Mouse (Mus musculus) embryonic facial prominence, embryonic 13.5 days (tissue): Measurements from ENCODE around the gene Arid4a. TPM values are rescaled to one million over a fixed set of nuclear protein-coding genes. Genes with fewer than 3 reads are reported as not detected.

Experiments used
- ATAC-seq: fragments of 200-750 bp; cut with Nextera tagmentation; 2 replicates; pipeline ENCODE4 v1.8.0; 2017; ENCODE audit warnings: low read depth; ENCODE audit not compliant: insufficient number of reproducible peaks, insufficient read depth, low FRiP score, low TSS enrichment
- H3K27ac ChIP-seq: fragments of 300-500 bp; sonication (generic); 2 replicates; pipeline ENCODE4 v1.5.1; 2015; ENCODE audit warnings: moderate library complexity, mild to moderate bottlenecking, inconsistent platforms
- H3K27me3 ChIP-seq: fragments of 300-500 bp; sonication (generic); 2 replicates; pipeline ENCODE4 v1.6.1; 2015; ENCODE audit warnings: mild to moderate bottlenecking, inconsistent platforms
- H3K36me3 ChIP-seq: fragments of 300-500 bp; sonication (generic); 2 replicates; pipeline ENCODE4 v1.6.1; 2015; ENCODE audit warnings: mild to moderate bottlenecking, inconsistent platforms
- H3K4me1 ChIP-seq: fragments of 300-500 bp; sonication (generic); 2 replicates; pipeline ENCODE4 v1.6.1; 2015; ENCODE audit warnings: inconsistent platforms
- H3K4me2 ChIP-seq: fragments of 300-500 bp; sonication (generic); 2 replicates; pipeline ENCODE4 v1.6.1; 2015; ENCODE audit warnings: moderate library complexity, mild to moderate bottlenecking, inconsistent platforms
- H3K4me3 ChIP-seq: fragments of 300-500 bp; sonication (generic); 2 replicates; pipeline ENCODE4 v1.5.1; 2015; ENCODE audit warnings: mild to moderate bottlenecking, inconsistent platforms
- H3K9ac ChIP-seq: fragments of 300-500 bp; sonication (generic); 2 replicates; pipeline ENCODE4 v1.6.1; 2015; ENCODE audit warnings: mild to moderate bottlenecking, inconsistent platforms
- H3K9me3 ChIP-seq: fragments of 300-500 bp; sonication (generic); 2 replicates; pipeline ENCODE4 v1.6.1; 2016; ENCODE audit warnings: inconsistent platforms
- WGBS: fragments of 180-500 bp; shearing (Covaris S2); methylation state at CpG from one replicate; pipeline ENCODE4 v1.1.7; 2015; ENCODE audit warnings: mixed read lengths; 5-methylcytosine and 5-hydroxymethylcytosine counted together
- polyA plus RNA-seq: library from polyadenylated mRNA; unstranded; fragments of >200 nt; fragmentation: Nextera tagmentation; extraction: Ambion mirVana; gene quantifications from 2 replicates; pipeline ENCODE4 v1.2.1, GENCODE M21; 2015

Gene Arid4a
- 41.8 and 44.3 TPM in 2 replicates for polyA plus RNA-seq

GRCm38 (mm10) chr12:71015363-71016210, at the start of gene Arid4a:
TSS of gene Arid4a (plus strand) at chr12:71015990.
- Histone ChIP-seq H3K9ac (peak within 1 kb of the TSS; percentile 93), H3K4me1 (peaks cover 26% of the 10 kb centered on the region), H3K4me3 (peak within 1 kb of the TSS; percentile 98), H3K27ac (peak within 1 kb of the TSS; percentile 98), H3K4me2 (peak within 1 kb of the TSS; percentile 71), H3K36me3 (peaks cover 27% of the 10 kb centered on the region), H3K9me3 (no peaks in the 10 kb centered on the region), H3K27me3 (no peaks in the 10 kb centered on the region)
- ATAC-seq = peak; percentile 99
- WGBS = under 1% methylated on average over 61 of the region's 61 CpGs

GRCm38 (mm10) chr12:70967581-70967980, 48.2 kb upstream of the Arid4a start:
- no peaks in the 10 kb centered on the region for H3K9me3 ChIP-seq
- peak overlapping the region; percentile 67 for H3K4me2 ChIP-seq
- no peaks in the 10 kb centered on the region for H3K27me3 ChIP-seq
- H3K27ac ChIP-seq = peak overlapping the region; percentile 98
- peak overlapping the region; percentile 68 for H3K4me3 ChIP-seq
- H3K9ac ChIP-seq = peak overlapping the region; percentile 89; the same call in 1 of the 2 replicates
- 32% methylated on average over 8 of the region's 8 CpGs for WGBS
- peaks cover 9% of the 10 kb centered on the region for H3K4me1 ChIP-seq
- ATAC-seq = no peak
- H3K36me3 ChIP-seq = peaks cover 18% of the 10 kb centered on the region

- peak; percentile 89 for ATAC-seq
- WGBS = under 1% methylated on average over 35 of the region's 35 CpGs
- peaks cover 9% of the 10 kb centered on the region for H3K4me1 ChIP-seq
- peak overlapping the region; percentile 89 for H3K9ac ChIP-seq
- H3K27me3 ChIP-seq = no peaks in the 10 kb centered on the region
- peaks cover 12% of the 10 kb centered on the region for H3K36me3 ChIP-seq
- H3K4me3 ChIP-seq = peak overlapping the region; percentile 68
- peak overlapping the region; percentile 67 for H3K4me2 ChIP-seq
- peak overlapping the region; percentile 98 for H3K27ac ChIP-seq
- no peaks in the 10 kb centered on the region for H3K9me3 ChIP-seq
Observed at GRCm38 (mm10) chr12:70968141-70968790, 47.5 kb upstream of the Arid4a start.

GRCm38 (mm10) chr12:70968791-70969307, 46.9 kb upstream of the Arid4a start:
- Histone ChIP-seq H3K27ac (peak overlapping the region; percentile 98), H3K36me3 (peaks cover 6% of the 10 kb centered on the region; the same call in 1 of the 2 replicates), H3K9ac (peak overlapping the region; percentile 89), H3K27me3 (no peaks in the 10 kb centered on the region), H3K4me1 (peaks cover 9% of the 10 kb centered on the region), H3K4me3 (peak overlapping the region; percentile 68), H3K9me3 (no peaks in the 10 kb centered on the region), H3K4me2 (peak overlapping the region; percentile 67)
- under 1% methylated on average over 15 of the region's 15 CpGs for WGBS
- no peak for ATAC-seq

GRCm38 (mm10) chr12:70969485-70970184, 46.2 kb upstream of the Arid4a start:
- ATAC-seq = no peak
- peak overlapping the region; percentile 58; the same call in 1 of the 2 replicates for H3K27ac ChIP-seq

GRCm38 (mm10) chr12:70973831-70974230, 42.0 kb upstream of the Arid4a start:
- Histone ChIP-seq H3K4me2 (peak overlapping the region; percentile 77), H3K9me3 (no peaks in the 10 kb centered on the region), H3K4me3 (no peak overlapping the region; the same call in 1 of the 2 replicates), H3K4me1 (peaks cover 9% of the 10 kb centered on the region), H3K27ac (no peak overlapping the region), H3K36me3 (peaks cover 8% of the 10 kb centered on the region), H3K9ac (no peak overlapping the region), H3K27me3 (no peaks in the 10 kb centered on the region)
- WGBS = 87% methylated on average over 4 of the region's 4 CpGs
- ATAC-seq = no peak

More at GRCm38 (mm10) chr12:70969485-70970184, 46.2 kb upstream of the Arid4a start:
- whole genome bisulfite sequencing = 4% methylated on average over 17 of the region's 17 CpGs
- H3K4me2 ChIP-seq = peak overlapping the region; percentile 57
- H3K9ac ChIP-seq = no peak overlapping the region
- H3K4me1 ChIP-seq = peaks cover 9% of the 10 kb centered on the region
- H3K4me3 ChIP-seq = peak overlapping the region; percentile 45
- no peaks in the 10 kb centered on the region for H3K9me3 ChIP-seq
- no peaks in the 10 kb centered on the region for H3K36me3 ChIP-seq
- no peaks in the 10 kb centered on the region for H3K27me3 ChIP-seq

GRCm38 (mm10) chr12:70974441-70975266, 41.1 kb upstream of the Arid4a start, which contains the start of gene Psma3:
TSS of gene Psma3 (plus strand) at chr12:70974621.
- Histone ChIP-seq H3K4me2 (peak within 1 kb of the TSS; percentile 77), H3K27me3 (no peaks in the 10 kb centered on the region), H3K36me3 (peaks cover 17% of the 10 kb centered on the region), H3K27ac (peak within 1 kb of the TSS; percentile 98), H3K9me3 (no peaks in the 10 kb centered on the region), H3K4me1 (peaks cover 9% of the 10 kb centered on the region), H3K9ac (peak within 1 kb of the TSS; percentile 99), H3K4me3 (peak within 1 kb of the TSS; percentile 98)
- peak; percentile 99 for ATAC-seq
- under 1% methylated on average over 71 of the region's 71 CpGs for WGBS

GRCm38 (mm10) chr12:70975406-70975805, 40.4 kb upstream of the Arid4a start:
- 21% methylated on average over 10 of the region's 10 CpGs for WGBS
- H3K4me2 ChIP-seq = peak overlapping the region; percentile 77
- ATAC-seq = no peak

GRCm38 (mm10) chr12:70975891-70976290, 39.9 kb upstream of the Arid4a start:
- WGBS = 62% methylated on average over 3 of the region's 3 CpGs
- Histone ChIP-seq H3K27me3 (no peaks in the 10 kb centered on the region), H3K4me3 (peak overlapping the region; percentile 98), H3K4me1 (peaks cover 9% of the 10 kb centered on the region), H3K27ac (no peak overlapping the region), H3K36me3 (peaks cover 27% of the 10 kb centered on the region), H3K4me2 (peak overlapping the region; percentile 77), H3K9ac (peak overlapping the region; percentile 99; the same call in 1 of the 2 replicates), H3K9me3 (no peaks in the 10 kb centered on the region)
- no peak for ATAC-seq

More at GRCm38 (mm10) chr12:70975406-70975805, 40.4 kb upstream of the Arid4a start:
- H3K36me3 ChIP-seq = peaks cover 23% of the 10 kb centered on the region
- no peaks in the 10 kb centered on the region for H3K27me3 ChIP-seq
- peak overlapping the region; percentile 98 for H3K4me3 ChIP-seq
- peak overlapping the region; percentile 98; the same call in 1 of the 2 replicates for H3K27ac ChIP-seq
- no peaks in the 10 kb centered on the region for H3K9me3 ChIP-seq
- peaks cover 9% of the 10 kb centered on the region for H3K4me1 ChIP-seq
- peak overlapping the region; percentile 99 for H3K9ac ChIP-seq

GRCm38 (mm10) chr12:70978345-70978744, 37.4 kb upstream of the Arid4a start:
- Histone ChIP-seq H3K4me2 (no peak overlapping the region), H3K36me3 (peaks cover 41% of the 10 kb centered on the region), H3K9me3 (no peaks in the 10 kb centered on the region), H3K4me1 (peaks cover 9% of the 10 kb centered on the region), H3K27me3 (no peaks in the 10 kb centered on the region), H3K9ac (no peak overlapping the region), H3K4me3 (no peak overlapping the region), H3K27ac (no peak overlapping the region)
- no peak for ATAC-seq
- 82% methylated on average over 7 of the region's 7 CpGs for WGBS
